Mouse (Mus musculus): ENCODE measurements around the gene Ptms. TPM values are rescaled to one million over a fixed set of nuclear protein-coding genes. Genes with fewer than 3 reads are reported as not detected.
A peak's percentile ranks its signal among the peaks of the same experiment; 100 is the strongest.

Ptms gene
- total RNA-seq, 2 experiments from 2014 or later, result 1,603 to 1,633 TPM

DNA sequence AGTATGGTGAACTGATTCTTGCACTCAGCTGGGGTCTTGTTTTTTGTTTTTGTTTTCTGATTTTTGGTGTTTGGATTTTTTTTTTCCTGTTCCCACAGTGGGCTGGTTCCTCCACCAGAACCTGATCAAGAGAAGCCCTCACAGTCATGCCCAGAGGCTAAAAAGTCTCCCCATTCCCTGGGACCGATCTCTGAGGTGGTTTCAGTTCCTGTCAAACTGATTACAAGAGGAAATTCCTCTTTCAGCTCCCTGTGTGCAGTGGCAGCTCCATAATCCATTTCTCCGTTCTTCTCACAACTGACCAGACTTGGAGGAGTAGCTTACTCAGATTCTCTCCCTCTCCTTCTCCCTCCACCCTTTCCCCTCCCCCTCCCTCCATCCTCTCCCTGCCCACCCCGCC is 45.6 kb downstream of the Ptms start:
- no peak for DNase-seq
- intact Hi-C loops (cut with DNase I), result no loop called here

DNA sequence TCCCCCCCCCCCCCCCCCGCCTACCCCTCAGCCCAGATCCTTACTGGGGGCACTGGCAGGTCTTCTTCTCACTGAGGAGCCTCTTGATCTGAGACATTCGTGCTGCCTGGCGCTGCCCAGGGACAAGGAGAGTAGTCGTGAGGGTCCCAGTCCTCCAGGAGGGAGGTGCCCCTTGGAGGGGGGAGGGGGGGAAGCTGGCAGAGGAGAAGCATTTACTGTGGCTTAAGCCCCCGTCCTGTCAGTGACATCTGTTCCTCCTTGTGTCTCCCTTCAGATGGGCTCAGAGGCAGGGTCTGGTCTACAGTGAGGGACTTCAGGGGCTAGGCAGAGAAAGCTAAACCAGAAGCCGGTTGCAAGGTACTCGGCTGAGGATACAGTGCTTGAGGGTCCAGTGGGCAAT is 53.3 kb downstream of the Ptms start:
- intact Hi-C loops (cut with DNase I), result no loop called here
- DNase-seq, result peak; percentile 52

DNA sequence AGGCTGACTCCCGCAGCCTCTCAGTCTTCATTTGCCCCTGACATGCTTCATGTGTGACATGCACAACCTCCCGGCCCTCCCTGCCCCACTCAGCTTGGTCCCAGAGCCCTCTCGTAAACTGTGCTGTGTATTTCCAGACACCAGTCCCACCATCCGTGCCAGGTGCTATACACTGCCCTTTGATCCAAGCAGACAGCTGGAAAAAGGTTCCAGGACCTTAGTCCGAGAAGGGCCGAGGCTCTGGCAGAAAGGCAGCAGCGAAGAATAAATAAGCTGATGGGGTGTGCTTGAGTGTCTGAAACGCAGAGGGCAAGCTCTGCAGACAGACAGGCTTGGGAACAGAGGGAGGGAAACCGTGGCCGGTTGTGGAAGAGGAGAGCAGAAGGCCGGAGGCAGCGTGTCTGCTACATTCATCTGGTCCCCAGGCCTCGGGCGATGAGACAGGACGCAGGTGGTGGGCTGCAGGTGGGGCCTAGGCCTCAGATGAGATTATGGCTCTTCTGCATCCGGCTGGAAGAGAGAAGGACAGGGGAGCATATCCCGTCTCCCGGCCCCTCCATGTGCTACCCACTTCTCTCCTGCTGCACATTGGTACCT is 54.0 kb downstream of the Ptms start:
- peak; percentile 71 for DNase-seq
- intact Hi-C loops (cut with DNase I), result no loop called here

Other genes with a start within 250 kb of the Ptms start
- gene Emg1, start 207.9 kb downstream of the Ptms start, total RNA-seq (2021), result 10 to 100 TPM; 56.7 to 56.9 TPM
- 100 to 1,000 TPM; 169 to 170 TPM for gene Phb2, start 207.8 kb downstream of the Ptms start, total RNA-seq (2021)
- 1 to 10 TPM; 3.3 to 9.2 TPM for gene Ptpn6, start 181.4 kb downstream of the Ptms start, total RNA-seq (2021)
- 100 to 1,000 TPM; 334 to 350 TPM for gene Grcc10, start 178.7 kb downstream of the Ptms start, total RNA-seq (2021)
- gene Gm45234, start 164.1 kb downstream of the Ptms start, total RNA-seq (2021), result not detected
- 100 to 1,000 TPM; 174 to 180 TPM for gene Atn1, start 163.6 kb downstream of the Ptms start, total RNA-seq (2021)
- gene Eno2, start 150.4 kb downstream of the Ptms start, total RNA-seq (2021), result 100 to 1,000 TPM; 190 to 217 TPM
- gene Lrrc23, start 140.4 kb downstream of the Ptms start, total RNA-seq (2021), result 1 to 10 TPM; 2.1 to 4.3 TPM
- gene Spsb2, start 111.4 kb downstream of the Ptms start, total RNA-seq (2021), result 1 to 10 TPM; 4.1 TPM
- gene Tpi1, start 105.8 kb downstream of the Ptms start, total RNA-seq (2021), result 100 to 1,000 TPM; 275 to 296 TPM
- 100 to 1,000 TPM; 192 to 202 TPM for gene Usp5, start 90.6 kb downstream of the Ptms start, total RNA-seq (2021)
- gene Cdca3, start 90.6 kb downstream of the Ptms start, total RNA-seq (2021), result 10 to 100 TPM in 1 of 2 experiments, 1 to 10 TPM in 1; 6.9 to 10.8 TPM
- under 1 TPM; 0.32 to 0.46 TPM for gene Gnb3, start 79.8 kb downstream of the Ptms start, total RNA-seq (2021)
- gene P3h3, start 62.4 kb downstream of the Ptms start, total RNA-seq (2021), result 10 to 100 TPM; 55.9 to 56.1 TPM
- 100 to 1,000 TPM; 145 to 164 TPM for gene Gpr162, start 56.1 kb downstream of the Ptms start, total RNA-seq (2021)
- gene Cd4, start 31.9 kb downstream of the Ptms start, total RNA-seq (2021), result 1 to 10 TPM in 1 of 2 experiments, under 1 TPM in 1; 0.52 to 1.2 TPM
- gene Lag3, start 8.4 kb downstream of the Ptms start, total RNA-seq (2021), result 1 to 10 TPM; 1.7 to 2.3 TPM
- gene Mlf2, start 11.3 kb upstream of the Ptms start, total RNA-seq (2021), result 100 to 1,000 TPM; 467 to 469 TPM
- gene Cops7a, start 45.4 kb upstream of the Ptms start, total RNA-seq (2021), result 10 to 100 TPM; 67.8 to 72.6 TPM
- 10 to 100 TPM; 89.1 to 97.3 TPM for gene Pianp, start 76.6 kb upstream of the Ptms start, total RNA-seq (2021)
- gene Zfp384, start 89.0 kb upstream of the Ptms start, total RNA-seq (2021), result 10 to 100 TPM; 51.8 to 56.1 TPM
- gene Ing4, start 119.7 kb upstream of the Ptms start, total RNA-seq (2021), result 10 to 100 TPM; 67.4 to 72.0 TPM
- 10 to 100 TPM; 11.7 to 13.0 TPM for gene Acrbp, start 129.6 kb upstream of the Ptms start, total RNA-seq (2021)
- gene Lpar5, start 147.8 kb upstream of the Ptms start, total RNA-seq (2021), result 1 to 10 TPM; 1.3 TPM
- gene Chd4, start 175.9 kb upstream of the Ptms start, total RNA-seq (2021), result 100 to 1,000 TPM; 173 to 175 TPM
- gene Nop2, start 211.8 kb upstream of the Ptms start, total RNA-seq (2021), result 10 to 100 TPM; 43.0 to 44.5 TPM
- 10 to 100 TPM; 27.0 to 28.3 TPM for gene Iffo1, start 225.1 kb upstream of the Ptms start, total RNA-seq (2021)
- gene Gapdh, start 246.4 kb upstream of the Ptms start, total RNA-seq (2021), result 1,000 to 10,000 TPM; 1,244 to 1,314 TPM